Mouse (Mus musculus): ENCODE results near the gene Sh3bp5.

DNA sequence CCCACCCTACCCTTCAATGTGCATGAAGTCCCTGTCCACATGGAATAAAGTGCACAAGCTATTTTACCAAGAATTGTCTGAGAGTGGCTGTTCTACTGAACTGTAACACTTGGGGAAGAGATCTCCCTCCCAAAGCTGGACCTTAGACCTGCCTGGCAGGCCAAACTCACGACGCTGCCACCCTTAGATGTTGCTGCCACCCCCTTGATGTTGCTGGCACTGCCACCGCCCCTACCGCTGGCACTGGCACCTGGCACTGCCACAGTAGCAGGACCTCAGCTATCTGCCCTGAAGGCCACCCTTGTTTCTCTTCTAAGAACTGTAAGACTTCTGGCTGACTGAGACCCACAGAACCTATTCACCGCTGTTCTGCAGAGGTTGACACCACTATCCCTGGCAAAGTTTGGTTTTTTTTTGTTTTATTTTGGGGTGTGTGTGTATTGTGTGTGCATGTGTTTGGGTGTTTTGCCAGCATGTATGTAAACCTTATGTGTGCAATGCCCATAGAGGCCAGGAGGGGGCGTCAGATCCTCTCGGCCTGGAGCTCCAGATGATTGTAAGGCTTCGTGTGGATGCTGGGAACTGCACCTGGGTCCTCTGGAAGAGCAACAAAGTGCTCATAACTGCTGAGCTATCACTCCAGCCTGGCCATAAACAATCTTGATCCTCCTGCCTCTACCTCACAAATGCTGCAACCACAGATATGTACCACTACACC lies 19.1 kb upstream of the Sh3bp5 start:
- peak; percentile 48 for TF ChIP-seq CTCF (IDR thresholded peaks at IDR 0.05; ENCODE audit: low read depth)
- no peak for TF ChIP-seq EP300 (IDR thresholded peaks at IDR 0.05; ENCODE audit: low read depth)

Data from liver, postnatal 0 days (tissue).